Mouse (Mus musculus) CH12.LX (cell line): ENCODE data around the gene Pnpla2. TPM values are rescaled to one million over a fixed set of nuclear protein-coding genes. Genes with fewer than 3 reads are reported as not detected.

Experiments used
- DNase-seq: peaks from one replicate; pipeline ENCODE4 v3.0.0-alpha.2; 2013; ENCODE audit errors: extremely low read depth
- H3K27ac ChIP-seq: 2 replicates; pipeline ENCODE4 v1.5.1; 2012; ENCODE audit warnings: low read depth, mild to moderate bottlenecking, control low read depth, moderate library complexity; ENCODE audit not compliant: insufficient read depth
- H3K27me3 ChIP-seq: replicated peaks from 2 replicates; pipeline ENCODE3; 2012; ENCODE audit warnings: inconsistent platforms
- H3K36me3 ChIP-seq, 2 experiments: replicated peaks in 1 of 2; 2 replicates each; pipeline versions ENCODE3 to v1.6.1; 2012; ENCODE audit warnings: inconsistent platforms in 1 of 2, low read length in 1 of 2, mild to moderate bottlenecking in 1 of 2, mixed read lengths in 1 of 2, moderate library complexity in 1 of 2; ENCODE audit not compliant: control insufficient read depth in 1 of 2, insufficient read depth in 1 of 2
- H3K4me1 ChIP-seq, 2 experiments: 2 replicates each; pipeline ENCODE4 v1.6.1; 2012; ENCODE audit warnings: inconsistent platforms in 1 of 2, moderate library complexity in 1 of 2; ENCODE audit not compliant: insufficient read depth in 2 of 2, control insufficient read depth in 1 of 2
- H3K4me2 ChIP-seq: 2 replicates; pipeline ENCODE4 v1.6.1; 2012; ENCODE audit warnings: low read depth, mild to moderate bottlenecking, control low read depth; ENCODE audit not compliant: poor library complexity, insufficient read depth, severe bottlenecking
- H3K4me3 ChIP-seq, 3 experiments: fragments of 150-350 bp in 1 of 3; sonication (generic) in 1 of 3; replicated peaks in 1 of 3; 2 replicates each; pipeline versions ENCODE3 to v1.5.1; 2011 to 2012; ENCODE audit warnings: low read depth in 2 of 3, low read length in 2 of 3, mild to moderate bottlenecking in 2 of 3, moderate library complexity in 2 of 3, control low read depth in 1 of 3, improper control_type of control experiment in 1 of 3, inconsistent platforms in 1 of 3, mixed read lengths in 1 of 3; ENCODE audit not compliant: poor library complexity in 1 of 3
- H3K79me2 ChIP-seq: replicated peaks from 2 replicates; pipeline ENCODE4 v1.6.1; 2012; ENCODE audit warnings: mild to moderate bottlenecking, moderate library complexity; ENCODE audit not compliant: control insufficient read depth, poor library complexity, insufficient read depth, severe bottlenecking; ENCODE audit errors: extremely low read depth
- H3K9ac ChIP-seq: 2 replicates; pipeline ENCODE4 v1.6.1; 2012; ENCODE audit warnings: low read depth, mild to moderate bottlenecking, control low read depth, moderate library complexity; ENCODE audit not compliant: insufficient read depth
- H3K9me3 ChIP-seq: replicated peaks from 2 replicates; pipeline ENCODE3; 2012; ENCODE audit warnings: low read length, inconsistent platforms, mixed read lengths
- BHLHE40 ChIP-seq: IDR thresholded peaks from 2 replicates; pipeline ENCODE4 v1.6.1; 2011; ENCODE audit warnings: mild to moderate bottlenecking, low read depth, low read length, improper control_type of control experiment
- CHD1 ChIP-seq: IDR thresholded peaks from 2 replicates; pipeline ENCODE4 v1.6.1; 2012; ENCODE audit warnings: low read depth, low read length, improper control_type of control experiment, inconsistent platforms
- ETS1 ChIP-seq: conservative IDR thresholded peaks from 2 replicates; pipeline ENCODE4 v1.6.1; 2012; ENCODE audit warnings: low read depth, mild to moderate bottlenecking, inconsistent platforms, low read length, improper control_type of control experiment, moderate library complexity
- GABPA ChIP-seq: IDR thresholded peaks from 2 replicates; pipeline ENCODE4 v1.6.1; 2012; ENCODE audit warnings: low read depth, low read length, improper control_type of control experiment, inconsistent platforms; ENCODE audit not compliant: insufficient replicate concordance
- HCFC1 ChIP-seq: IDR thresholded peaks from 2 replicates; pipeline ENCODE4 v1.6.1; 2012; ENCODE audit warnings: low read depth, mild to moderate bottlenecking, inconsistent platforms, low read length, improper control_type of control experiment
- IRF4 ChIP-seq: IDR thresholded peaks from 2 replicates; pipeline ENCODE4 v1.6.1; 2014; ENCODE audit warnings: low read depth, mild to moderate bottlenecking, inconsistent platforms, low read length, improper control_type of control experiment
- JUN ChIP-seq: IDR thresholded peaks from 2 replicates; pipeline ENCODE4 v1.6.1; 2011; ENCODE audit warnings: low read depth, mild to moderate bottlenecking, low read length, improper control_type of control experiment, moderate library complexity; ENCODE audit not compliant: insufficient read depth
- KAT2A ChIP-seq: IDR thresholded peaks from 2 replicates; pipeline ENCODE4 v1.6.1; 2012; ENCODE audit warnings: low read length, improper control_type of control experiment, inconsistent platforms; ENCODE audit not compliant: insufficient replicate concordance
- MAFK ChIP-seq: IDR thresholded peaks from 2 replicates; pipeline ENCODE4 v1.6.1; 2011; ENCODE audit warnings: low read length, improper control_type of control experiment; ENCODE audit not compliant: insufficient replicate concordance
- MAX ChIP-seq: IDR thresholded peaks from 2 replicates; pipeline ENCODE4 v1.6.1; 2011; ENCODE audit warnings: low read length, improper control_type of control experiment
- MEF2A ChIP-seq: IDR thresholded peaks from 2 replicates; pipeline ENCODE4 v1.6.1; 2014; ENCODE audit warnings: low read depth, mild to moderate bottlenecking, inconsistent platforms, low read length, improper control_type of control experiment, borderline replicate concordance
- MXI1 ChIP-seq: IDR thresholded peaks from 2 replicates; pipeline ENCODE4 v1.6.1; 2011; ENCODE audit warnings: mild to moderate bottlenecking, low read depth, low read length, improper control_type of control experiment
- MYC ChIP-seq: IDR thresholded peaks from 2 replicates; pipeline ENCODE4 v1.6.1; 2011; ENCODE audit warnings: low read depth, mild to moderate bottlenecking, improper control_type of control experiment, low read length
- NRF1 ChIP-seq: IDR thresholded peaks from 2 replicates; pipeline ENCODE4 v1.6.1; 2014; ENCODE audit warnings: low read depth, mild to moderate bottlenecking, inconsistent platforms, low read length, improper control_type of control experiment, moderate library complexity
- PAX5 ChIP-seq: IDR thresholded peaks from 2 replicates; pipeline ENCODE4 v1.6.1; 2012; ENCODE audit warnings: low read length, inconsistent platforms, mixed read lengths
- POLR2AphosphoS2 ChIP-seq: IDR thresholded peaks from 2 replicates; pipeline ENCODE4 v1.6.1; 2011; ENCODE audit warnings: low read depth, low read length, improper control_type of control experiment
- RAD21 ChIP-seq: IDR thresholded peaks from 2 replicates; pipeline ENCODE4 v1.6.1; 2011; ENCODE audit warnings: low read depth, mild to moderate bottlenecking, low read length, improper control_type of control experiment, moderate library complexity
- RCOR1 ChIP-seq: conservative IDR thresholded peaks from 2 replicates; pipeline ENCODE4 v1.6.1; 2012; ENCODE audit warnings: low read depth, mild to moderate bottlenecking, inconsistent platforms, low read length, improper control_type of control experiment
- SIN3A ChIP-seq: IDR thresholded peaks from 2 replicates; pipeline ENCODE4 v1.6.1; 2012; ENCODE audit warnings: low read length, improper control_type of control experiment, inconsistent platforms
- SMC3 ChIP-seq: IDR thresholded peaks from 2 replicates; pipeline ENCODE4 v1.6.1; 2011; ENCODE audit warnings: low read depth, low read length, improper control_type of control experiment
- TBP ChIP-seq: conservative IDR thresholded peaks from 2 replicates; pipeline ENCODE4 v1.6.1; 2011; ENCODE audit warnings: low read depth, low read length, improper control_type of control experiment
- TCF12 ChIP-seq: IDR thresholded peaks from 2 replicates; pipeline ENCODE4 v1.6.1; 2014; ENCODE audit warnings: low read depth, mild to moderate bottlenecking, inconsistent platforms, low read length, improper control_type of control experiment
- USF2 ChIP-seq: conservative IDR thresholded peaks from 2 replicates; pipeline ENCODE4 v1.6.1; 2011; ENCODE audit warnings: low read depth, low read length, improper control_type of control experiment
- ZC3H11A ChIP-seq: IDR thresholded peaks from 2 replicates; pipeline ENCODE4 v1.6.1; 2012; ENCODE audit warnings: low read depth, mild to moderate bottlenecking, inconsistent platforms, low read length, improper control_type of control experiment
- dilution Hi-C: fragments of 300-500 bp; cut with MboI; formaldehyde crosslinking; loops from 2 replicates; pipeline ENCODE4 v1.14.3; 2020; ENCODE audit warnings: low sequenced_read_pairs; ENCODE audit not compliant: extremely low pct_unique_long_range_greater_than_20kb, extremely low pct_ligation_motif_present
- in situ Hi-C: fragments of 300-500 bp; cut with MboI; formaldehyde crosslinking; loops from 3 replicates; pipeline ENCODE4 v1.14.3; 2019; ENCODE audit warnings: low sequenced_read_pairs, low pct_ligation_motif_present, low pct_unique_long_range_greater_than_20kb, mixed read lengths
- polyA plus RNA-seq: library from polyadenylated mRNA; unstranded; fragments of >175 nt; gene quantifications from 2 replicates; pipeline ENCODE4 v1.2.1, GENCODE M21; 2012; ENCODE audit warnings: low read depth; ENCODE audit not compliant: insufficient read length
- total RNA-seq, 2 experiments: library from RNA; depleted of rRNA; stranded (reverse); fragments of 300-350 nt in 1 of 2; fragments of >200 nt in 1 of 2; gene quantifications; 2 replicates each; pipeline ENCODE4 v1.2.3; 2012 to 2014

The Pnpla2 gene
- total and polyA plus RNA-seq, 3 experiments: 2.8 to 29.6 (median 11.7) TPM

GRCm38 (mm10) chr7:141501820-141502555 lies 47.0 kb downstream of the Pnpla2 start:
- TF ChIP-seq MAFK: peak; percentile 24; the same call in 1 of the 2 replicates
- TF ChIP-seq MYC: no peak
- Histone ChIP-seq H3K9ac (no peak overlapping the region), H3K79me2 (no peaks in the 10 kb centered on the region), H3K27ac (no peak overlapping the region), H3K4me3 (no peak overlapping the region), H3K36me3 (peaks cover 26 to 59% of the 10 kb centered on the region in 2 experiments), H3K4me1 (peaks cover 2 to 11% of the 10 kb centered on the region in 2 experiments; a peak in 1 of 4 replicates), H3K9me3 (no peaks in the 10 kb centered on the region), H3K4me2 (no peak overlapping the region), H3K27me3 (no peaks in the 10 kb centered on the region)
- in situ Hi-C loops (no loop called here), dilution Hi-C loops (no loop called here)
- DNase-seq: no peak

GRCm38 (mm10) chr7:141502556-141502905 lies 47.5 kb downstream of the Pnpla2 start:
- no peak overlapping the region for H3K27ac ChIP-seq
- in situ Hi-C loops: no loop called here

GRCm38 (mm10) chr7:141506278-141506677 lies 51.3 kb downstream of the Pnpla2 start:
- no peak overlapping the region for H3K4me3 ChIP-seq
- in situ Hi-C loops (no loop called here), dilution Hi-C loops (no loop called here)
- no peak overlapping the region for H3K4me2 ChIP-seq
- H3K27me3 ChIP-seq: no peaks in the 10 kb centered on the region
- no peak for DNase-seq
- H3K9ac ChIP-seq: no peak overlapping the region
- H3K27ac ChIP-seq: no peak overlapping the region
- peaks cover 2 to 25% of the 10 kb centered on the region in 2 experiments; a peak in 2 of 4 replicates for H3K4me1 ChIP-seq
- peaks cover 26 to 57% of the 10 kb centered on the region in 2 experiments for H3K36me3 ChIP-seq
- TF ChIP-seq ZC3H11A: no peak
- TF ChIP-seq RAD21: no peak
- no peak for TF ChIP-seq MXI1
- no peak for TF ChIP-seq TCF12
- TF ChIP-seq SIN3A: no peak
- TF ChIP-seq PAX5: no peak
- no peak for TF ChIP-seq IRF4
- no peak for TF ChIP-seq MAX
- TF ChIP-seq TBP: no peak
- TF ChIP-seq ETS1: no peak
- no peak for TF ChIP-seq RCOR1
- no peak for TF ChIP-seq NRF1
- no peak for TF ChIP-seq POLR2AphosphoS2
- no peak for TF ChIP-seq USF2
- no peak for TF ChIP-seq GABPA
- no peak for TF ChIP-seq CHD1
- TF ChIP-seq KAT2A: no peak
- H3K9me3 ChIP-seq: no peaks in the 10 kb centered on the region
- no peaks in the 10 kb centered on the region for H3K79me2 ChIP-seq

More at GRCm38 (mm10) chr7:141502556-141502905, 47.5 kb downstream of the Pnpla2 start:
- no peak overlapping the region for H3K4me3 ChIP-seq
- no peak for TF ChIP-seq RCOR1
- TF ChIP-seq SMC3: no peak
- no peak for TF ChIP-seq MEF2A
- TF ChIP-seq BHLHE40: no peak
- no peak for TF ChIP-seq JUN
- TF ChIP-seq HCFC1: no peak
- TF ChIP-seq MAFK: no peak
- H3K4me1 ChIP-seq: peaks cover 2 to 15% of the 10 kb centered on the region in 2 experiments; a peak in 2 of 4 replicates
- no peak for DNase-seq
- no peaks in the 10 kb centered on the region for H3K79me2 ChIP-seq
- no peak overlapping the region for H3K9ac ChIP-seq
- H3K4me2 ChIP-seq: no peak overlapping the region
- dilution Hi-C loops: no loop called here
- no peaks in the 10 kb centered on the region for H3K27me3 ChIP-seq
- H3K9me3 ChIP-seq: no peaks in the 10 kb centered on the region
- H3K36me3 ChIP-seq: peaks cover 23 to 54% of the 10 kb centered on the region in 2 experiments
